Mouse (Mus musculus) CH12.LX (cell line): Measurements from ENCODE around the gene Tamm41. TPM values are rescaled to one million over a fixed set of nuclear protein-coding genes. Genes with fewer than 3 reads are reported as not detected.

Experiments
- DNase-seq: peaks from one replicate; pipeline ENCODE4 v3.0.0-alpha.2; 2013; ENCODE audit errors: extremely low read depth
- H3K27ac ChIP-seq: 2 replicates; pipeline ENCODE4 v1.5.1; 2012; ENCODE audit warnings: low read depth, mild to moderate bottlenecking, control low read depth, moderate library complexity; ENCODE audit not compliant: insufficient read depth
- H3K27me3 ChIP-seq: replicated peaks from 2 replicates; pipeline ENCODE3; 2012; ENCODE audit warnings: inconsistent platforms
- H3K36me3 ChIP-seq, 2 experiments: replicated peaks in 1 of 2; 2 replicates each; pipeline versions ENCODE3 to v1.6.1; 2012; ENCODE audit warnings: inconsistent platforms in 1 of 2, low read length in 1 of 2, mild to moderate bottlenecking in 1 of 2, mixed read lengths in 1 of 2, moderate library complexity in 1 of 2; ENCODE audit not compliant: control insufficient read depth in 1 of 2, insufficient read depth in 1 of 2
- H3K4me1 ChIP-seq, 2 experiments: 2 replicates each; pipeline ENCODE4 v1.6.1; 2012; ENCODE audit warnings: inconsistent platforms in 1 of 2, moderate library complexity in 1 of 2; ENCODE audit not compliant: insufficient read depth in 2 of 2, control insufficient read depth in 1 of 2
- H3K4me2 ChIP-seq: 2 replicates; pipeline ENCODE4 v1.6.1; 2012; ENCODE audit warnings: low read depth, mild to moderate bottlenecking, control low read depth; ENCODE audit not compliant: poor library complexity, insufficient read depth, severe bottlenecking
- H3K4me3 ChIP-seq, 3 experiments: fragments of 150-350 bp in 1 of 3; sonication (generic) in 1 of 3; replicated peaks in 1 of 3; 2 replicates each; pipeline versions ENCODE3 to v1.5.1; 2011 to 2012; ENCODE audit warnings: low read depth in 2 of 3, low read length in 2 of 3, mild to moderate bottlenecking in 2 of 3, moderate library complexity in 2 of 3, control low read depth in 1 of 3, improper control_type of control experiment in 1 of 3, inconsistent platforms in 1 of 3, mixed read lengths in 1 of 3; ENCODE audit not compliant: poor library complexity in 1 of 3
- H3K79me2 ChIP-seq: replicated peaks from 2 replicates; pipeline ENCODE4 v1.6.1; 2012; ENCODE audit warnings: mild to moderate bottlenecking, moderate library complexity; ENCODE audit not compliant: control insufficient read depth, poor library complexity, insufficient read depth, severe bottlenecking; ENCODE audit errors: extremely low read depth
- H3K9ac ChIP-seq: 2 replicates; pipeline ENCODE4 v1.6.1; 2012; ENCODE audit warnings: low read depth, mild to moderate bottlenecking, control low read depth, moderate library complexity; ENCODE audit not compliant: insufficient read depth
- H3K9me3 ChIP-seq: replicated peaks from 2 replicates; pipeline ENCODE3; 2012; ENCODE audit warnings: low read length, inconsistent platforms, mixed read lengths
- BHLHE40 ChIP-seq: IDR thresholded peaks from 2 replicates; pipeline ENCODE4 v1.6.1; 2011; ENCODE audit warnings: mild to moderate bottlenecking, low read depth, low read length, improper control_type of control experiment
- CHD1 ChIP-seq: IDR thresholded peaks from 2 replicates; pipeline ENCODE4 v1.6.1; 2012; ENCODE audit warnings: low read depth, low read length, improper control_type of control experiment, inconsistent platforms
- CHD2 ChIP-seq: IDR thresholded peaks from 2 replicates; pipeline ENCODE4 v1.6.1; 2011; ENCODE audit warnings: low read length, improper control_type of control experiment
- CTCF ChIP-seq, 2 experiments: IDR thresholded peaks in 1 of 2; conservative IDR thresholded peaks in 1 of 2; 2 replicates each; pipeline ENCODE4 v1.5.1; 2011 to 2012; ENCODE audit warnings: low read depth in 2 of 2, low read length in 2 of 2, improper control_type of control experiment in 1 of 2, inconsistent platforms in 1 of 2, mild to moderate bottlenecking in 1 of 2, moderate library complexity in 1 of 2
- E2F4 ChIP-seq: IDR thresholded peaks from 2 replicates; pipeline ENCODE4 v1.6.1; 2011; ENCODE audit warnings: low read depth, low read length, improper control_type of control experiment; ENCODE audit not compliant: insufficient replicate concordance
- ELF1 ChIP-seq: IDR thresholded peaks from 2 replicates; pipeline ENCODE4 v1.6.1; 2014; ENCODE audit warnings: low read depth, mild to moderate bottlenecking, inconsistent platforms, low read length, improper control_type of control experiment
- EP300 ChIP-seq: IDR thresholded peaks from 2 replicates; pipeline ENCODE4 v1.6.1; 2011; ENCODE audit warnings: low read length, improper control_type of control experiment
- ETS1 ChIP-seq: conservative IDR thresholded peaks from 2 replicates; pipeline ENCODE4 v1.6.1; 2012; ENCODE audit warnings: low read depth, mild to moderate bottlenecking, inconsistent platforms, low read length, improper control_type of control experiment, moderate library complexity
- GABPA ChIP-seq: IDR thresholded peaks from 2 replicates; pipeline ENCODE4 v1.6.1; 2012; ENCODE audit warnings: low read depth, low read length, improper control_type of control experiment, inconsistent platforms; ENCODE audit not compliant: insufficient replicate concordance
- HCFC1 ChIP-seq: IDR thresholded peaks from 2 replicates; pipeline ENCODE4 v1.6.1; 2012; ENCODE audit warnings: low read depth, mild to moderate bottlenecking, inconsistent platforms, low read length, improper control_type of control experiment
- IRF4 ChIP-seq: IDR thresholded peaks from 2 replicates; pipeline ENCODE4 v1.6.1; 2014; ENCODE audit warnings: low read depth, mild to moderate bottlenecking, inconsistent platforms, low read length, improper control_type of control experiment
- JUN ChIP-seq: IDR thresholded peaks from 2 replicates; pipeline ENCODE4 v1.6.1; 2011; ENCODE audit warnings: low read depth, mild to moderate bottlenecking, low read length, improper control_type of control experiment, moderate library complexity; ENCODE audit not compliant: insufficient read depth
- JUND ChIP-seq: conservative IDR thresholded peaks from 2 replicates; pipeline ENCODE4 v1.6.1; 2011; ENCODE audit warnings: low read depth, low read length, improper control_type of control experiment
- KAT2A ChIP-seq: IDR thresholded peaks from 2 replicates; pipeline ENCODE4 v1.6.1; 2012; ENCODE audit warnings: low read length, improper control_type of control experiment, inconsistent platforms; ENCODE audit not compliant: insufficient replicate concordance
- MAFK ChIP-seq: IDR thresholded peaks from 2 replicates; pipeline ENCODE4 v1.6.1; 2011; ENCODE audit warnings: low read length, improper control_type of control experiment; ENCODE audit not compliant: insufficient replicate concordance
- MAX ChIP-seq: IDR thresholded peaks from 2 replicates; pipeline ENCODE4 v1.6.1; 2011; ENCODE audit warnings: low read length, improper control_type of control experiment
- MAZ ChIP-seq: IDR thresholded peaks from 2 replicates; pipeline ENCODE4 v1.6.1; 2012; ENCODE audit warnings: low read depth, mild to moderate bottlenecking, inconsistent platforms, low read length, improper control_type of control experiment, moderate library complexity
- MEF2A ChIP-seq: IDR thresholded peaks from 2 replicates; pipeline ENCODE4 v1.6.1; 2014; ENCODE audit warnings: low read depth, mild to moderate bottlenecking, inconsistent platforms, low read length, improper control_type of control experiment, borderline replicate concordance
- MXI1 ChIP-seq: IDR thresholded peaks from 2 replicates; pipeline ENCODE4 v1.6.1; 2011; ENCODE audit warnings: mild to moderate bottlenecking, low read depth, low read length, improper control_type of control experiment
- MYC ChIP-seq: IDR thresholded peaks from 2 replicates; pipeline ENCODE4 v1.6.1; 2011; ENCODE audit warnings: low read depth, mild to moderate bottlenecking, improper control_type of control experiment, low read length
- NELFE ChIP-seq: IDR thresholded peaks from 2 replicates; pipeline ENCODE4 v1.6.1; 2011; ENCODE audit warnings: low read depth, low read length, improper control_type of control experiment
- NRF1 ChIP-seq: IDR thresholded peaks from 2 replicates; pipeline ENCODE4 v1.6.1; 2014; ENCODE audit warnings: low read depth, mild to moderate bottlenecking, inconsistent platforms, low read length, improper control_type of control experiment, moderate library complexity
- PAX5 ChIP-seq: IDR thresholded peaks from 2 replicates; pipeline ENCODE4 v1.6.1; 2012; ENCODE audit warnings: low read length, inconsistent platforms, mixed read lengths
- POLR2A ChIP-seq: IDR thresholded peaks from 2 replicates; pipeline ENCODE4 v1.6.1; 2011; ENCODE audit warnings: low read depth, mild to moderate bottlenecking, improper control_type of control experiment, low read length
- POLR2AphosphoS2 ChIP-seq: IDR thresholded peaks from 2 replicates; pipeline ENCODE4 v1.6.1; 2011; ENCODE audit warnings: low read depth, low read length, improper control_type of control experiment
- RAD21 ChIP-seq: IDR thresholded peaks from 2 replicates; pipeline ENCODE4 v1.6.1; 2011; ENCODE audit warnings: low read depth, mild to moderate bottlenecking, low read length, improper control_type of control experiment, moderate library complexity
- RCOR1 ChIP-seq: conservative IDR thresholded peaks from 2 replicates; pipeline ENCODE4 v1.6.1; 2012; ENCODE audit warnings: low read depth, mild to moderate bottlenecking, inconsistent platforms, low read length, improper control_type of control experiment
- SIN3A ChIP-seq: IDR thresholded peaks from 2 replicates; pipeline ENCODE4 v1.6.1; 2012; ENCODE audit warnings: low read length, improper control_type of control experiment, inconsistent platforms
- SMC3 ChIP-seq: IDR thresholded peaks from 2 replicates; pipeline ENCODE4 v1.6.1; 2011; ENCODE audit warnings: low read depth, low read length, improper control_type of control experiment
- TBP ChIP-seq: conservative IDR thresholded peaks from 2 replicates; pipeline ENCODE4 v1.6.1; 2011; ENCODE audit warnings: low read depth, low read length, improper control_type of control experiment
- TCF12 ChIP-seq: IDR thresholded peaks from 2 replicates; pipeline ENCODE4 v1.6.1; 2014; ENCODE audit warnings: low read depth, mild to moderate bottlenecking, inconsistent platforms, low read length, improper control_type of control experiment
- UBTF ChIP-seq: IDR thresholded peaks from 2 replicates; pipeline ENCODE4 v1.6.1; 2012; ENCODE audit warnings: low read depth, mild to moderate bottlenecking, inconsistent platforms, low read length, improper control_type of control experiment, moderate library complexity
- USF1 ChIP-seq: IDR thresholded peaks from 2 replicates; pipeline ENCODE4 v1.6.1; 2014; ENCODE audit warnings: low read depth, mild to moderate bottlenecking, inconsistent platforms, low read length, improper control_type of control experiment
- USF2 ChIP-seq: conservative IDR thresholded peaks from 2 replicates; pipeline ENCODE4 v1.6.1; 2011; ENCODE audit warnings: low read depth, low read length, improper control_type of control experiment
- ZC3H11A ChIP-seq: IDR thresholded peaks from 2 replicates; pipeline ENCODE4 v1.6.1; 2012; ENCODE audit warnings: low read depth, mild to moderate bottlenecking, inconsistent platforms, low read length, improper control_type of control experiment
- ZKSCAN1 ChIP-seq: IDR thresholded peaks from 2 replicates; pipeline ENCODE4 v1.6.1; 2012; ENCODE audit warnings: low read depth, inconsistent platforms, low read length, improper control_type of control experiment, borderline replicate concordance
- ZMIZ1 ChIP-seq: IDR thresholded peaks from 2 replicates; pipeline ENCODE4 v1.6.1; 2012; ENCODE audit warnings: low read depth, mild to moderate bottlenecking, inconsistent platforms, low read length, improper control_type of control experiment
- ZNF384 ChIP-seq: IDR thresholded peaks from 2 replicates; pipeline ENCODE4 v1.6.1; 2012; ENCODE audit warnings: low read depth, low read length, improper control_type of control experiment, inconsistent platforms
- dilution Hi-C: fragments of 300-500 bp; cut with MboI; formaldehyde crosslinking; loops from 2 replicates; pipeline ENCODE4 v1.14.3; 2020; ENCODE audit warnings: low sequenced_read_pairs; ENCODE audit not compliant: extremely low pct_unique_long_range_greater_than_20kb, extremely low pct_ligation_motif_present
- in situ Hi-C: fragments of 300-500 bp; cut with MboI; formaldehyde crosslinking; loops from 3 replicates; pipeline ENCODE4 v1.14.3; 2019; ENCODE audit warnings: low sequenced_read_pairs, low pct_ligation_motif_present, low pct_unique_long_range_greater_than_20kb, mixed read lengths
- polyA plus RNA-seq: library from polyadenylated mRNA; unstranded; fragments of >175 nt; gene quantifications from 2 replicates; pipeline ENCODE4 v1.2.1, GENCODE M21; 2012; ENCODE audit warnings: low read depth; ENCODE audit not compliant: insufficient read length
- total RNA-seq, 2 experiments: library from RNA; depleted of rRNA; stranded (reverse); fragments of 300-350 nt in 1 of 2; fragments of >200 nt in 1 of 2; gene quantifications; 2 replicates each; pipeline ENCODE4 v1.2.3; 2012 to 2014

Tamm41 gene
- total and polyA plus RNA-seq, 3 experiments: 29.3 to 41.1 (median 39.8) TPM

DNA sequence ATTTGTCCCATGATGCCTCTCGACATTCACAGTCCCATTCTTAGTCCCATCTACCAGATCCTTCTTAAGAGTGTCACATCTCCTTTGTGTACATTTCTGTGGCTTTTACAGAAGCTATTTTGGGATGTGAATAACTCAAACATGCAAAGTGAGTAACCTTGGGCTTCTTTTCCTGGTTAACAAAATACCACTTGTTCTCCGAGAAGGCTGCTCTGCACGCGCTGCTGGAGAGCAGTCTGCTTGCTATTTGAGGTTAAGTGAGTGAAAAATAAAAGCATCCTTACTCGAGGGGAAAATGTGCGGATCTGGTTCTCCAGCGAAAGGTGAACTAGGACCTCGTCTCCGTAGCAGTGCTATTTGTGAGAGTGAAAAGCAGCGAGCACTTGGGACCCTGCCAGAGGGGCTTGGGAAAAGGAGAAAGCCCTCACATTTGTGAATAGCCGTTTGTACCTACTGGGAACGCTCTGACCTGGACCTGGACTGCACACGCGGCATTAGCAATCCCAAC lies 10.1 kb downstream of the Tamm41 start:
- Histone ChIP-seq H3K36me3 (peaks cover 37 to 72% of the 10 kb centered on the region in 2 experiments), H3K4me3 (no peak overlapping the region), H3K79me2 (no peaks in the 10 kb centered on the region; the same call in 1 of the 2 replicates), H3K4me2 (peak overlapping the region; percentile 62), H3K4me1 (peaks cover 19 to 34% of the 10 kb centered on the region in 2 experiments), H3K9me3 (no peaks in the 10 kb centered on the region), H3K9ac (peak overlapping the region; percentile 36), H3K27ac (peak overlapping the region; percentile 91), H3K27me3 (no peaks in the 10 kb centered on the region)
- DNase-seq: peak; percentile 62
- in situ Hi-C loops: loop anchor here (5.0 kb wide), 1 partner anchor 95 kb away; no protein-coding TSS in a partner anchor
- dilution Hi-C loops: no loop called here
- TF ChIP-seq MEF2A (peak; percentile 99), PAX5 (no peak), TBP (no peak), BHLHE40 (peak; percentile 96), CHD1 (no peak), EP300 (peak; percentile 84), USF2 (no peak), JUND (peak; percentile 52; the same call in 1 of the 2 replicates), GABPA (no peak), MAFK (0 out of 2 replicates have a peak, but pooled peaks have one; percentile 50), USF1 (no peak), E2F4 (no peak), ZNF384 (no peak), RAD21 (no peak), MAX (peak; percentile 67), NRF1 (no peak), ETS1 (peak; percentile 86), SMC3 (no peak), MAZ (no peak), POLR2AphosphoS2 (no peak), HCFC1 (0 out of 2 replicates have a peak, but pooled peaks have one; percentile 22), IRF4 (peak; percentile 75), TCF12 (peak; percentile 79), RCOR1 (no peak), MXI1 (peak; percentile 35; the same call in 1 of the 2 replicates), KAT2A (no peak), ZC3H11A (no peak), ZKSCAN1 (no peak), JUN (peak; percentile 34; the same call in 1 of the 2 replicates), MYC (peak; percentile 83), SIN3A (peak; percentile 72; the same call in 1 of the 2 replicates), NELFE (0 out of 2 replicates have a peak, but pooled peaks have one; percentile 21), POLR2A (no peak), ZMIZ1 (no peak), ELF1 (0 out of 2 replicates have a peak, but pooled peaks have one; percentile 18), UBTF (no peak), CTCF (conservative IDR thresholded peaks at IDR 0.05 in 1 of 2, IDR thresholded peaks at IDR 0.05 in 1 of 2; ENCODE audit: low read depth in 2 of 2, low read length in 2 of 2) (no peak), CHD2 (0 out of 2 replicates have a peak, but pooled peaks have one; percentile 46)
- TF ChIP-seq, all 38 proteins: peak for 17
